Mouse (Mus musculus) cerebellum, adult 2 months (tissue): ENCODE measurements at regions not wholly inside any gene's neighbourhood (a gene's known extent, or its start where the extent isn't known, plus 50 kb on each side); places are given as distances from the start of the nearest gene placed in this dataset.

ENCODE experiments used
- CTCF ChIP-seq: fragments of 200-500 bp; IDR thresholded peaks from 2 replicates; pipeline ENCODE4 v1.5.1; 2011; ENCODE audit warnings: low read depth, mild to moderate bottlenecking, control low read depth, low read length, moderate library complexity, borderline replicate concordance; ENCODE audit not compliant: insufficient read depth
- POLR2A ChIP-seq: fragments of 200-500 bp; IDR thresholded peaks from 2 replicates; pipeline ENCODE4 v1.6.1; 2011; ENCODE audit warnings: low read length, control low read depth, borderline replicate concordance; ENCODE audit not compliant: insufficient read depth

GRCm38 (mm10) chr12:118481347-118481746, 180.1 kb upstream of the Sp4 start:
- TF ChIP-seq POLR2A (no peak), CTCF (no peak)
